Mouse (Mus musculus) thymus, adult 2 months (tissue): Measurements from ENCODE around the gene 9930021J03Rik. TPM values are rescaled to one million over a fixed set of nuclear protein-coding genes. Genes with fewer than 3 reads are reported as not detected.

ENCODE experiments used
- DNase-seq: peaks from one replicate; pipeline ENCODE4 v3.0.0; 2021
- H3K27ac ChIP-seq: fragments of 200-500 bp; 2 replicates; pipeline ENCODE4 v1.5.1; 2012; ENCODE audit warnings: low read length, control low read depth; ENCODE audit not compliant: control insufficient read depth, insufficient read depth
- H3K27me3 ChIP-seq: fragments of 200-500 bp; 2 replicates; pipeline ENCODE4 v1.6.1; 2012; ENCODE audit warnings: mild to moderate bottlenecking, low read length, moderate library complexity, mixed read lengths; ENCODE audit not compliant: control insufficient read depth, insufficient read depth
- H3K36me3 ChIP-seq: fragments of 200-500 bp; 2 replicates; pipeline ENCODE4 v1.6.1; 2012; ENCODE audit warnings: mild to moderate bottlenecking, low read length, moderate library complexity; ENCODE audit not compliant: control insufficient read depth, insufficient read depth
- H3K4me1 ChIP-seq: fragments of 200-500 bp; replicated peaks from 2 replicates; pipeline ENCODE4 v1.6.1; 2012; ENCODE audit warnings: low read length; ENCODE audit not compliant: control insufficient read depth, insufficient read depth
- H3K4me3 ChIP-seq: fragments of 200-500 bp; 2 replicates; pipeline ENCODE4 v1.5.1; 2012; ENCODE audit warnings: mild to moderate bottlenecking, low read length, control low read depth, moderate library complexity; ENCODE audit not compliant: control insufficient read depth, insufficient read depth
- CTCF ChIP-seq: fragments of 200-500 bp; IDR thresholded peaks from 2 replicates; pipeline ENCODE4 v1.5.1; 2012; ENCODE audit warnings: mild to moderate bottlenecking, control low read depth, low read length, moderate library complexity, borderline replicate concordance; ENCODE audit not compliant: control insufficient read depth, poor library complexity, insufficient read depth; ENCODE audit errors: extremely low read depth
- POLR2A ChIP-seq: fragments of 200-500 bp; IDR thresholded peaks from 2 replicates; pipeline ENCODE4 v1.6.1; 2012; ENCODE audit warnings: mild to moderate bottlenecking, low read length, control low read depth, moderate library complexity; ENCODE audit not compliant: control insufficient read depth, poor library complexity, insufficient read depth; ENCODE audit errors: extremely low read depth
- WGBS: fragments of 180-500 bp; shearing (Covaris S2); methylation state at CpG from one replicate; pipeline ENCODE4 v1.1.7; 2018; 5-methylcytosine and 5-hydroxymethylcytosine counted together
- polyA plus RNA-seq: library from polyadenylated mRNA; depleted of rRNA; stranded (reverse); fragments of >200 nt; gene quantifications from 2 replicates; pipeline ENCODE4 v1.2.3, GENCODE M21; 2012; rRNA removed

Gene 9930021J03Rik
- polyA plus RNA-seq, 1 experiment, result 12.5 TPM

DNA sequence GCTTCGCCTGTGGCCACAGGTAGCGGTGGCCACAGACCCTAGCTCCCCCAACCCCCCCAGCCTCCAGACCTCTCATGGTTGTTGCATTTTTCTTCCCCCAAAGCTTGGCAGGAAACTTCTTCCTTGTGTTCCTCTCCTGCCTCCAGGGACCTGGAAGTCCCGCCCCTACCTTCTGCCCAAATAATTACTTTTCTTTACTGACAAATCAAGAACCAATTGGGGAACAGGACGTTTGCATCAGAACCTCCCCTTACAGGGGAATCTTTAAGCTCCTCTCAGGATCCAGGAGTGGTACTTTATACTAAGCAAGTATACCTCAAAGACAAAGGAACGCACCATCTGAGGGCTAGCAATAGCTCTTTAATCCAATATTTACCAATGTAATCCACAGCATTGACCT lies 140.9 kb downstream of the 9930021J03Rik start:
- 96% methylated on average over 5 of the region's 5 CpGs for WGBS
- H3K4me1 ChIP-seq, result peaks cover 10% of the 10 kb centered on the region
- no peak overlapping the region for H3K4me3 ChIP-seq
- TF ChIP-seq POLR2A (no peak), CTCF (no peak)
- no peaks in the 10 kb centered on the region for H3K36me3 ChIP-seq
- no peak overlapping the region for H3K27ac ChIP-seq
- H3K27me3 ChIP-seq, result no peaks in the 10 kb centered on the region
- DNase-seq, result no peak

Other genes with a start within 250 kb of the 9930021J03Rik start
- 18.1 and 20.0 TPM in 2 replicates for gene Ermp1, start 157.6 kb downstream of the 9930021J03Rik start, polyA plus RNA-seq
- 0.27 TPM in 1 of 2 replicates, not detected in the other for gene Mlana, start 108.2 kb downstream of the 9930021J03Rik start, polyA plus RNA-seq
- 4.6 and 6.1 TPM in 2 replicates for gene Ranbp6, start 7.0 kb upstream of the 9930021J03Rik start, polyA plus RNA-seq
- gene Il33, start 119.1 kb upstream of the 9930021J03Rik start, polyA plus RNA-seq, result 2.5 and 3.3 TPM in 2 replicates
- gene Trpd52l3, start 197.8 kb upstream of the 9930021J03Rik start, polyA plus RNA-seq, result 0.07 TPM in 1 of 2 replicates, not detected in the other
- 72.8 and 80.5 TPM in 2 replicates for gene Uhrf2, start 224.5 kb upstream of the 9930021J03Rik start, polyA plus RNA-seq